Mouse (Mus musculus): Measurements from ENCODE around the gene Sdr9c7. TPM values are rescaled to one million over a fixed set of nuclear protein-coding genes. Genes with fewer than 3 reads are reported as not detected.
A peak's percentile ranks its signal among the peaks of the same experiment; 100 is the strongest.
"Not testable (repeated sequence)": the region's sequence is repeated elsewhere in the genome, so short reads cannot be mapped to it uniquely, and the experiment has no call there.

The Sdr9c7 gene
- polyA plus RNA-seq, 1 experiment from 2014 or later = not detected

GRCm38 (mm10) chr10:127907386-127907951, 9.2 kb downstream of the Sdr9c7 start:
- peaks cover 9% of the 10 kb centered on the region for H3K27me3 ChIP-seq
- ATAC-seq (no peak), DNase-seq (ENCODE audit: low read depth, low spot score) (no peak)
- CTCF ChIA-PET = interaction anchor here (1.5 kb wide), 1 partner anchor 12 kb away, joined by 3 read pairs; no protein-coding TSS in a partner anchor
- TF ChIP-seq CTCF (IDR thresholded peaks at IDR 0.05) = no peak
- in situ Hi-C loops (cut with MboI; ENCODE audit: low pct_unique_long_range_greater_than_20kb) = no loop called here
- POLR2A ChIA-PET = no interaction called here

GRCm38 (mm10) chr10:127915578-127915977, 17.3 kb downstream of the Sdr9c7 start:
- in situ Hi-C loops (cut with MboI; ENCODE audit: low pct_unique_long_range_greater_than_20kb) = no loop called here
- no peaks in the 10 kb centered on the region for H3K27me3 ChIP-seq
- POLR2A ChIA-PET = no interaction called here
- ATAC-seq (no peak), DNase-seq (ENCODE audit: low read depth, low spot score) (no peak)
- no peak for TF ChIP-seq CTCF (IDR thresholded peaks at IDR 0.05)
- CTCF ChIA-PET = no interaction called here

GRCm38 (mm10) chr10:127917183-127917582, 18.9 kb downstream of the Sdr9c7 start:
- in situ Hi-C loops (cut with MboI; ENCODE audit: low pct_unique_long_range_greater_than_20kb); CTCF ChIA-PET; H3K27me3 ChIP-seq; POLR2A ChIA-PET; DNase-seq (ENCODE audit: low read depth, low spot score); ATAC-seq: not testable (repeated sequence)

- TF ChIP-seq CTCF (IDR thresholded peaks at IDR 0.05) = no peak
- in situ Hi-C loops (cut with MboI; ENCODE audit: low pct_unique_long_range_greater_than_20kb) = no loop called here
- no peaks in the 10 kb centered on the region for H3K27me3 ChIP-seq
- ChIA-PET CTCF (no interaction called here), POLR2A (no interaction called here)
- DNase-seq (ENCODE audit: low read depth, low spot score) (no peak), ATAC-seq (no peak)
Measured at GRCm38 (mm10) chr10:127917651-127918050, 19.3 kb downstream of the Sdr9c7 start.

- in situ Hi-C loops (cut with MboI; ENCODE audit: low pct_unique_long_range_greater_than_20kb) = no loop called here
- CTCF ChIA-PET = no interaction called here
- DNase-seq (ENCODE audit: low read depth, low spot score) = no peak
Measured at GRCm38 (mm10) chr10:127922241-127922640, 23.9 kb downstream of the Sdr9c7 start.

GRCm38 (mm10) chr10:127923024-127923423, 24.7 kb downstream of the Sdr9c7 start:
- ATAC-seq = no peak
- no peak for TF ChIP-seq CTCF (IDR thresholded peaks at IDR 0.05)
- DNase-seq (ENCODE audit: low read depth, low spot score) = no peak
- CTCF ChIA-PET = interaction anchor here (0.6 kb wide), 1 partner anchor 15 kb away, joined by 3 read pairs; no protein-coding TSS in a partner anchor
- POLR2A ChIA-PET = no interaction called here
- no peaks in the 10 kb centered on the region for H3K27me3 ChIP-seq
- in situ Hi-C loops (cut with MboI; ENCODE audit: low pct_unique_long_range_greater_than_20kb) = no loop called here

More at GRCm38 (mm10) chr10:127922241-127922640, 23.9 kb downstream of the Sdr9c7 start:
- POLR2A ChIA-PET = no interaction called here
- ATAC-seq = no peak
- no peak for TF ChIP-seq CTCF (IDR thresholded peaks at IDR 0.05)
- H3K27me3 ChIP-seq = no peaks in the 10 kb centered on the region

- in situ Hi-C loops (cut with MboI; ENCODE audit: low pct_unique_long_range_greater_than_20kb) = no loop called here
- ChIA-PET CTCF (interaction anchor here (1.0 to 1.1 kb wide), 3 partner anchors 8 to 180 kb away, joined by 3 to 4 read pairs (median 3); no protein-coding TSS in a partner anchor), POLR2A (no interaction called here)
- TF ChIP-seq CTCF (IDR thresholded peaks at IDR 0.05) = no peak
- H3K27me3 ChIP-seq = no peaks in the 10 kb centered on the region
- ATAC-seq = peak; percentile 57
- peak; percentile 54 for DNase-seq (ENCODE audit: low read depth, low spot score)
Measured at GRCm38 (mm10) chr10:127924597-127925378, 26.5 kb downstream of the Sdr9c7 start.

GRCm38 (mm10) chr10:127927737-127928136, 29.4 kb downstream of the Sdr9c7 start:
- no peak for TF ChIP-seq CTCF (IDR thresholded peaks at IDR 0.05)
- ATAC-seq (no peak), DNase-seq (ENCODE audit: low read depth, low spot score) (no peak)
- H3K27me3 ChIP-seq = no peaks in the 10 kb centered on the region
- ChIA-PET CTCF (interaction anchor here (1.4 kb wide), 1 partner anchor 9 kb away, joined by 4 read pairs; no protein-coding TSS in a partner anchor), POLR2A (no interaction called here)
- in situ Hi-C loops (cut with MboI; ENCODE audit: low pct_unique_long_range_greater_than_20kb) = no loop called here

- no peak for TF ChIP-seq CTCF (IDR thresholded peaks at IDR 0.05)
- no peak for DNase-seq (ENCODE audit: low read depth, low spot score)
- H3K27me3 ChIP-seq = no peaks in the 10 kb centered on the region
- ATAC-seq = no peak
- in situ Hi-C loops (cut with MboI; ENCODE audit: low pct_unique_long_range_greater_than_20kb) = no loop called here
- POLR2A ChIA-PET = no interaction called here
- CTCF ChIA-PET = no interaction called here
Measured at GRCm38 (mm10) chr10:127932290-127932926, 34.1 kb downstream of the Sdr9c7 start.

GRCm38 (mm10) chr10:127936271-127936670, 38.0 kb downstream of the Sdr9c7 start:
- POLR2A ChIA-PET = no interaction called here
- DNase-seq (ENCODE audit: low read depth, low spot score) (no peak), ATAC-seq (no peak)
- CTCF ChIA-PET = interaction anchor here (1.0 to 4.4 kb wide), 6 partner anchors 8 to 200 kb away, joined by 3 to 19 read pairs (median 4); partner anchors contain the start of gene Zbtb39
- TF ChIP-seq CTCF (IDR thresholded peaks at IDR 0.05) = no peak
- no peaks in the 10 kb centered on the region for H3K27me3 ChIP-seq
- in situ Hi-C loops (cut with MboI; ENCODE audit: low pct_unique_long_range_greater_than_20kb) = loop anchor here (5.0 kb wide), 1 partner anchor 194 kb away; no protein-coding TSS in a partner anchor

Data from Patski (cell line).